Mouse (Mus musculus) B cell, adult 2 months (primary cell): ENCODE measurements around the gene Palmd.

Source experiments
- DNase-seq, 2 experiments: peaks; one replicate each; pipeline ENCODE4 v3.0.0; 2022

Palmd gene

DNA sequence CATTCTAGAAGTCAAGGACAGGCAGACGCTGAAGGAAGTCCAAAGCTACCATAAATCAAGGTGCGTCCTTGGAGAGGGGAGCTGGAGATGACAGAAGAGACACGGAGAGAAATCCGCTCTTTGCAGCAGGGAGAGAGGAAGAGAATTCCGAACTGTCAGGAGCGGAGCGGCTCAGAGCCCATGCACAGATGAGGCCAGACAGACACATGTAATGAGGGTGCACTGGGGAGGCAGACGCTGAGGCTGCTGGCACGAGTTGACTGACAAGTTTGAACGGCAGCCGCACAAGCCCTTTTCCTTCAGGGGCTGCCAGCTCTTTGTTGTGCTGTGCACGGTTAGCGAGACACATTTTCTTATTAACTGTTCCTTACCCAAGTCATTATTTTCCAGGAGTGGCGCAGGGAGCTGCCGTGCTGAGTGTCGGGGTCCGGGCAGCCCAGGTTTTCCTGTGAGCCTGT is at the start of gene Palmd:
TSS of gene Palmd (minus strand) at position 448 of the 458 bp plus-strand sequence.
- no peak for DNase-seq

- DNase-seq: no peak
Measured at GRCm38 (mm10) chr3:117010182-117010581, 41.4 kb upstream of the Palmd start.

DNA sequence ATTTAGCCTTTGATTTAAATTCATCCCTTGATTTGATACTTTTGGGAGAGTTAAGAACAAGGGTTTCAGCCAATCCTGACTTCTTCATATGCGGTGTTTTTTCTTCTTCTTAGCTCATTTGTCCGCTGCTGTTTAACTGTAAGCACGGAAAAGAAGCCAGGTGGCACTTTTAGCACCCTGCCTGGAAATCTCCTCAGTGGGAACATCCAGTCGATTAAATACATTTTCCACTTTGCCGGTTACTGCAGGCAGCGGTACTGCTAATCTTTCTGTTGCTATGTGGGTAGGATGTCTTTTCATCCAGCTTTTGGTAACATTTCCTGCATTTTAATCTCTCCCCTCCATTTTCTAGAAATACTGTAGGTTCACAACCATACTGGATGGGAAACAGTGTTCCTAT is 38.6 kb upstream of the Palmd start:
- DNase-seq: no peak

DNA sequence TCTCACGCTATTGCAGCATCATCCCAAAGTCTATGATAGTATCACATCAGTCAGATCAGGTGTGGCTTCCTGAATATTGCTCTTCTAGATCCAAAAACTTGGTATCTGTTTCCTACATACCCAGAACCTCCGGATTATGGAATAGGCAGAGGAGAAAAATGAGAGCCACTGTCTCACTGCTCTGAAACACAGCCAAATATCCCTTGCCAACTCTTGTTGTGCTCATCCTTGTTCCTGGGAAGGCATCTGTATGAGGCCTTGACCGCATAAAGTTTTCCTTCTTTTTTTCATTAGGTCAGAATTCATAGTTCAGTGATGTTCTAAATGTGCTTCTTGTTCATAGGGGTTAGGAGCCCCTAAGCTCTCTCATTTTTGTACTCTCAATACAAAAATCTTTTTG is 37.8 kb upstream of the Palmd start:
- DNase-seq: no peak

DNA sequence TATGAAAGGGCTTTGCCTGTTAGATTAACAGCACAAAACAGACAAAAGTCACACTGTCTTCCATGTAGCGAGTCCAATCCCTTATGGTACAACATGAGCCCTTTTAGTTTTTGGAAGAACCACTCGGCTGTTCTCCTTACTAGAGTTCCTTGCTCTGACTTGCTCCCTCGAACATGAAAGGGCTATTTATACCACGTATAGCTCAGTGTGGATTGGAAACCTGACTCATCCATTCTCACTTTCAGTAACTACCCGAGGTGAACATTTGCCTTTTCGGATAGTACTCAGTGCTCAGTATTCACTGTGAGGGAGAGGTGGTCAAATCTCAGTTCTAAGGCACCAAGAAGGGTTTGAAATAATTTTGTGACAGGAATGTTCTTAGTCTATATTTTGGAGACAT is 34.6 kb upstream of the Palmd start:
- DNase-seq: no peak

GRCm38 (mm10) chr3:117001686-117002485 is 33.1 kb upstream of the Palmd start:
- no peak for DNase-seq

DNA sequence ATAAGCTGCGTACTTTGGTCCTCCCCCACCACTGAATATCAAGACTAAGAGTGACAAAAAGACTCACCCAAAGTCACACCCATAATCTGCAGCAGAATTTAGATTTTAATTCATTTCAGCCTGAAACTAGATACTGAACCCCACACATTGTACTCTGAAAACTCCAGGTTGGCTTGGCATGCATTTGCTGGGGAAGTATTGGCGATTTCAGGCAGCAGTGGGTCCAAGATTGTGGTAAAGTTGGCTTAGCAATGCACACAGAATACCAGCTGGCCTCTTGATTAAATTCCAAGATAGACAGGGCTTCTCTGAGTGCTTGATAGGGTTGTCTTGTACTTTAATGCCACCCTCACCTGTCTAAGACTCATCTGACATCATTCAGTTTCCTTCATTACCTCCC is 24.2 kb upstream of the Palmd start:
- DNase-seq: no peak

DNA sequence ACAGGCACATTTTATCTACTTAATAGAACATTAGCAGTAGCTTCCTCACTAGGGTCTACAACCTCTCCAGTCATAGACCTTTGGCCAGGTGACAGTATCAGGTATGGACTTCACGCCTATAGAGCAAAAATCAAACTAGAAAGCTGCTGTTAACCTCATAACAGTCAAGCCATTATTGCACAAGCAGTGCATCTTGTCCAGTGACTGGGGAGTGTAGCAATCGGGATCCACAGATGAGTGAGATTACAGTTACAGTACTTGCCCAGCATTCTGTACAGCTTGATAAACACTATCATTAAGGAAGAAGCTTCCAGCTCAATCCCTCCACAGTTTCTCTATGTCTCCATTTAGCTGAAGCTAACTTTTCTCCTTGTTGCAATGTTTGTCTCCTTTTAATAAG is 22.4 kb upstream of the Palmd start:
- DNase-seq: no peak

- DNase-seq: no peak
Measured at GRCm38 (mm10) chr3:116988221-116988620, 19.4 kb upstream of the Palmd start.

- no peak for DNase-seq
Measured at GRCm38 (mm10) chr3:116986451-116986850, 17.7 kb upstream of the Palmd start.

DNA sequence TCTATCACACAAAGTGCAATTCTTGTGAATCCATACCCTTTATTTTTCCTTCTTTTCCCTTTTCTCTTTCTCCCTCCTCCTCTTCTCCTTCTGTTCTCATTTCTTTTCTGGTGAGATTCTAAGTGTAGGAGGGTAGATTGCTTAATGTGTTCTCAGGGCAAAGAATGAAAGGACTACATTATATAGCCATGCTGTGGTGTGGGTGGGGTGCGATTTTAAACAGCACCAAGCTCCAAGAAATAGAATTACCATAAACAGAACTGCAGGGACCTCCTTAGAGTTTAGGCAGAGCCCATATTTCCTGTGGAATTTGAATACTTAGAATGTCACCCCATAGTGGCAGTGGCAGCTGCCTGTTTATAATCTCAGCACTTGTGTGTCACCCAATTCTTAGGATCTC is 17.0 kb upstream of the Palmd start:
- no peak for DNase-seq

GRCm38 (mm10) chr3:116985042-116985455 is 16.3 kb upstream of the Palmd start:
- no peak for DNase-seq

- DNase-seq: no peak
Measured at GRCm38 (mm10) chr3:116981811-116982575, 13.2 kb upstream of the Palmd start.

DNA sequence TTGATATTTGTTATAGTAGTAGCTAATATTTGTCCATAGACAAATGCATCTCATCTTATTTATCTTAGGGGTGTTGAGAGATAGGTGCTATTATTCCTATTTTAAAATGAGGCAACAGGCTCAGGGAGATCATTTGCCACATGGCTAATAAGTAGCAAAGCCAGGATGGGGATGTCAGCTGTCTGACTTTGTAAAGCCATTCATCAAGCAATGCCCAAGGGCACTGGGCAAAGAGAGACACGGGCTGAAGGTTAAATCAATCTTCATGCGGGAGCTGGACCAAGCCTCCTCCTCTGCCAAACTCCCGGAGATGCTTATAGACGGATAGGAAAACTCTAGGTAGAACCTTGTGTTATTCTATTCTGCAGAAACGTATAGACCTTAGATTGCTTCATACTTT is 999 bp upstream of the Palmd start:
- no peak for DNase-seq

DNA sequence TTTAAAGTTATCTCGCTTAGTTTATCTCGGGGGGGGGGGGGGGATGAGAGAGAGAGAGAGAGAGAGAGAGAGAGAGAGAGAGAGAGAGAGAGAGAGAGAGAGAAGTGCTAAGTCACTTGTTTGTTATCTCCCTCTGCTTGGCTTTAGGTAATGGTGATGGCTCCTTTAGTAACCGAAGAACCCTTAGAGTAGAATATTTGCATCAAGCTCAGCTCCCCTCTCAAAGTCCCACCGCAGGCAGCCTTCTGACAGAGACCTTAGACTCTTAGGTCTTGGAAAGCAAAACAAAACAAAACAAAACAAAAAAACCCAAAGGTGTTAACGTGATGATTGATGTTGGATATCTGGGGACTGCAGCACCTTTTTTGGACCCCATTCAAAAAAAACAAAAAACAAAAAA is 216 bp upstream of the Palmd start:
- no peak for DNase-seq

- no peak for DNase-seq
Measured at GRCm38 (mm10) chr3:116967967-116968366, 820 bp downstream of the Palmd start, which contains the start of gene 4930455H04Rik. TSS of gene 4930455H04Rik (plus strand) at chr3:116968267.

GRCm38 (mm10) chr3:116967436-116967835 is 1.4 kb downstream of the Palmd start:
- DNase-seq: no peak

DNA sequence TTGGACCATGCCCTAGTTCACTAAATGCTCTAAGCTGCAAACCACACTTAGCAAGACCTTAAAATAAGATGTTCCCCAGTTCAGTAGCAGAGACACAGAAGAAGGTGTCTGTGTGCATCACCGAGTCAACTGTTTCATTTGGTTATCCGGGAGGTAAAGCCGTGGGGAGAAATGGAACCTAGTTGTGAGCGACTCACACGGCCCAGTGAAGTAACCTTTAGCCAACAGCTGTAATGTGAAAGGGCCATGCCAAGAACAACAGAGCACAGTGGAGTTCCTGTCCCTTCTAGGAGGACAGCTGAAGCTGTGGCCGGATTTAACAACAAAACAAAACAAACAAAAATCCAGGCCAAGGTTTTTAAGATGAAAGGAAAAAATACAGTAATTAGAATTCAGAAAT is 2.0 kb downstream of the Palmd start:
- DNase-seq: no peak

GRCm38 (mm10) chr3:116966225-116966624 is 2.6 kb downstream of the Palmd start:
- no peak for DNase-seq

GRCm38 (mm10) chr3:116964426-116964825 is 4.4 kb downstream of the Palmd start:
- DNase-seq: no peak

GRCm38 (mm10) chr3:116963213-116963612 is 5.6 kb downstream of the Palmd start:
- no peak for DNase-seq

- DNase-seq: no peak
Measured at GRCm38 (mm10) chr3:116961354-116962142, 7.2 kb downstream of the Palmd start.

DNA sequence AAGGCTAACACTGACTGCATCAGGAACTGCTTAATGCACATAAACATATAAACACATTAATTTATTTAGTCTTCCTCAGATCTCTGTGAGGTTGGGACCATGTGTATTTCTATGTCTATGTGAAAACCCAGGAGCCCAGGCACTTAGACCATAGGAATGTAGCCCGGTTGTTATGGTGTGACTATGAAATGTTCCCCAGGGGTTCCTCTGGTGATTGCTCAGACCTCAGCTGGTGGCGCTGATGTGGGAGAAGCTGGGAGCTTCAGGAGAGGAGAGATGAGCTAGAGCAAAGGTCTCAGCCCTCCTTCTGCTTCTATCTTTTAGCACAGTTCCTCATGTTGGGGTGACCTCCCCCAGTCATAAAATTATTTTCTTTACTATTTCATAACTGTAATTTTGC is 8.4 kb downstream of the Palmd start:
- DNase-seq: no peak
